ENCODE assay signal across 29 mouse cellular contexts in the genomic region with DNA sequence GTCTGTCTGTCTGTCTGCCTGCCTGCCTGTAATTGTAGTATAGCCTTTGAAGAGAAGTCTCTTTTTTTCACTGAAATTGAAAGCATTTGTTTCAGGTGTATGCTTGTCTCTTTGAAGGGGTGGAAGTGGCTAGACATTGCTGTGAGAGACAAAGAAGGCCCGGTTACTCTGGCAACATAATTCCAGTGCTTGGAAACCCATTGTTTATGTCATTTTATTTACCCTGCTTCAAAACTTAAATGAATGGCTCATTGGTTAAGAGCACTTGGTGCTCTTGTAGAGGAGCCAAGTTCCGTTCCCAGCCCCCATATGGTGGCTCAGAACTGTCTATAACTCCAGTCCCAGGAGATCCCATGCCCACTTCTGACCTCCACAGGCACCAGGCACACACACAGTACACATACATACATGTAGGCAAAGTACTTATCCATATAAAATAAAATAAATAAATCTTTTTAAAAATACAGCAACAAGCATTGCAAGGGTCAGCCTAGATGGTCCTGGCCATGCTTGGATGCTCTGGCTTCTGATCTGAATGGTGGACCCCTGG.
DNase-seq lines count a peak whose midpoint lies in the region; ATAC-seq and TF ChIP-seq lines count a peak whose summit lies in the region.
"Had no signal": no experiment of that assay in that cellular context is flagged by ENCODE, and none has a peak within 500 bp of the region (broad histone marks: within the 10 kb centered on the region; RNA-seq: fewer than 3 reads in every experiment).

No protein-coding gene starts in this region.

- TF ChIP-seq CTCF in hindbrain, postnatal 0 days (IDR thresholded peaks at IDR 0.05; ENCODE audit: low read depth), result no peak
- no peak for TF ChIP-seq CTCF in brain, embryonic 14.5 days (IDR thresholded peaks at IDR 0.05; ENCODE audit: borderline replicate concordance, extremely low read depth, insufficient read depth, insufficient read length)
- no peak for TF ChIP-seq CTCF in forebrain, postnatal 0 days (IDR thresholded peaks at IDR 0.05; ENCODE audit: low read depth)
- TF ChIP-seq CTCF in liver, postnatal 0 days (IDR thresholded peaks at IDR 0.05; ENCODE audit: low read depth), result no peak

- H3K4me2 ChIP-seq in hindbrain, postnatal 0 days (ENCODE audit: low read depth, low read length), result no peak overlapping the region
- no peak overlapping the region for H3K4me2 ChIP-seq in hindbrain, embryonic 14.5 days (replicated peaks)
- peak overlapping the region; percentile 15; the same call in 1 of the 2 replicates for H3K4me2 ChIP-seq in forebrain, embryonic 12.5 days
- no peak overlapping the region for H3K4me2 ChIP-seq in forebrain, postnatal 0 days (ENCODE audit: low read depth)
- H3K4me2 ChIP-seq in liver, postnatal 0 days (ENCODE audit: low read depth, low read length), result no peak overlapping the region
- H3K4me2 ChIP-seq: embryonic facial prominence, embryonic 15.5 days; heart, embryonic 11.5 days; liver, embryonic 15.5 days; lung, embryonic 15.5 days; neural tube, embryonic 12.5 days had no signal

- no peak overlapping the region for H3K4me3 ChIP-seq in hindbrain, postnatal 0 days (ENCODE audit: low read length)
- H3K4me3 ChIP-seq in hindbrain, embryonic 14.5 days (replicated peaks; ENCODE audit: low read length), result no peak overlapping the region
- H3K4me3 ChIP-seq in forebrain, embryonic 12.5 days (replicated peaks), result no peak overlapping the region
- H3K4me3 ChIP-seq in forebrain, postnatal 0 days (ENCODE audit: low read depth, low read length), result no peak overlapping the region
- H3K4me3 ChIP-seq in liver, postnatal 0 days (ENCODE audit: low read depth, low read length), result no peak overlapping the region
- H3K4me3 ChIP-seq: embryonic facial prominence, embryonic 10.5 days; embryonic facial prominence, embryonic 15.5 days; liver, embryonic 15.5 days; lung, embryonic 15.5 days; neural tube, embryonic 12.5 days had no signal

- H3K9me3 ChIP-seq in hindbrain, postnatal 0 days (ENCODE audit: low read length), result no peaks in the 10 kb centered on the region
- no peaks in the 10 kb centered on the region for H3K9me3 ChIP-seq in hindbrain, embryonic 14.5 days (ENCODE audit: control insufficient read depth, low read length)
- H3K9me3 ChIP-seq in forebrain, embryonic 12.5 days, result no peaks in the 10 kb centered on the region
- H3K9me3 ChIP-seq in forebrain, postnatal 0 days (ENCODE audit: low read length), result no peaks in the 10 kb centered on the region
- H3K9me3 ChIP-seq in liver, postnatal 0 days (ENCODE audit: low read length), result no peaks in the 10 kb centered on the region
- H3K9me3 ChIP-seq: embryonic facial prominence, embryonic 10.5 days; embryonic facial prominence, embryonic 15.5 days; liver, embryonic 15.5 days; lung, embryonic 15.5 days; neural tube, embryonic 12.5 days had no signal

- H3K9ac ChIP-seq in hindbrain, postnatal 0 days (replicated peaks; ENCODE audit: low read length), result no peak overlapping the region
- no peak overlapping the region for H3K9ac ChIP-seq in hindbrain, embryonic 14.5 days
- no peak overlapping the region for H3K9ac ChIP-seq in forebrain, embryonic 12.5 days
- H3K9ac ChIP-seq in forebrain, postnatal 0 days, result no peak overlapping the region
- no peak overlapping the region for H3K9ac ChIP-seq in liver, postnatal 0 days (replicated peaks)
- H3K9ac ChIP-seq: embryonic facial prominence, embryonic 15.5 days; liver, embryonic 15.5 days; lung, embryonic 15.5 days; neural tube, embryonic 12.5 days had no signal

- no peak for TF ChIP-seq POLR2A in brain, embryonic 14.5 days (IDR thresholded peaks at IDR 0.05; ENCODE audit: borderline replicate concordance, extremely low read depth, insufficient read depth, insufficient read length, poor library complexity, severe bottlenecking)

- ATAC-seq in hindbrain, postnatal 0 days, result no peak
- ATAC-seq in hindbrain, embryonic 14.5 days (ENCODE audit: low FRiP score), result no peak
- ATAC-seq in forebrain, embryonic 12.5 days (ENCODE audit: low FRiP score), result 0 out of 2 replicates have a peak, but pooled peaks have one; percentile 36
- peak; percentile 16; the same call in 1 of the 2 replicates for ATAC-seq in forebrain, postnatal 0 days
- ATAC-seq in liver, postnatal 0 days, result no peak
- ATAC-seq: activated CD4-positive, CD25-positive, alpha-beta regulatory T cell, adult 4 months; CD4-positive, CD25-positive, alpha-beta regulatory T cell, adult 4 months; inflammation-experienced regulatory T-cells, adult 6 months had no signal

- 32% methylated on average over 2 of the region's 2 CpGs for WGBS in hindbrain, postnatal 0 days
- 33% methylated on average over 2 of the region's 2 CpGs for WGBS in hindbrain, embryonic 14.5 days
- WGBS in forebrain, embryonic 12.5 days, result 22% methylated on average over 2 of the region's 2 CpGs
- WGBS in forebrain, postnatal 0 days, result 2% methylated on average over 2 of the region's 2 CpGs
- WGBS in liver, postnatal 0 days (ENCODE audit: insufficient replicate concordance), result 68% methylated on average over 2 of the region's 2 CpGs

- peak; percentile 7 for DNase-seq in hindbrain, postnatal 0 days (ENCODE audit: low spot score)
- DNase-seq in hindbrain, embryonic 14.5 days (ENCODE audit: low spot score), result no peak
- peak; percentile 75 for DNase-seq in brain, embryonic 14.5 days (ENCODE audit: low read depth)
- DNase-seq in forebrain, postnatal 0 days, result peak; percentile 13
- DNase-seq in adrenal gland, adult 2 months, result no peak
- no peak for DNase-seq in liver, postnatal 0 days
- DNase-seq: adrenal gland, postnatal 10 days; cerebellum, adult 11 months; cerebellum, adult 9-11 months; gastrocnemius, postnatal 25 days; heart, adult 11 months; heart, postnatal 4 days; kidney, adult 11 months; kidney, postnatal 14 days; layer of hippocampus, adult 9-11 months; right cerebral cortex, postnatal 4 days; thymus, adult 18-20 months; thymus, postnatal 25 days had no signal

- no peaks in the 10 kb centered on the region for H3K27me3 ChIP-seq in hindbrain, postnatal 0 days (ENCODE audit: insufficient read depth, low read length)
- H3K27me3 ChIP-seq in hindbrain, embryonic 14.5 days (ENCODE audit: control insufficient read depth, insufficient read depth, low read length), result no peaks in the 10 kb centered on the region
- H3K27me3 ChIP-seq in forebrain, embryonic 12.5 days, result no peaks in the 10 kb centered on the region
- H3K27me3 ChIP-seq in forebrain, postnatal 0 days (ENCODE audit: insufficient read depth, low read length), result no peaks in the 10 kb centered on the region
- H3K27me3 ChIP-seq in liver, postnatal 0 days (ENCODE audit: insufficient read depth, low read length), result 0 out of 2 replicates have a peak, but pooled peaks cover 4% of the 10 kb centered on the region
- H3K27me3 ChIP-seq: liver, embryonic 15.5 days; lung, embryonic 15.5 days; neural tube, embryonic 12.5 days had no signal

- peaks cover 10% of the 10 kb centered on the region; the same call in 1 of the 2 replicates for H3K4me1 ChIP-seq in hindbrain, postnatal 0 days (ENCODE audit: insufficient read depth, low read length)
- H3K4me1 ChIP-seq in hindbrain, embryonic 14.5 days (replicated peaks; ENCODE audit: control insufficient read depth, insufficient read depth, low read length), result peaks cover 17% of the 10 kb centered on the region; the same call in 1 of the 2 replicates
- peaks cover 30% of the 10 kb centered on the region for H3K4me1 ChIP-seq in forebrain, embryonic 12.5 days
- peaks cover 8% of the 10 kb centered on the region; the same call in 1 of the 2 replicates for H3K4me1 ChIP-seq in forebrain, postnatal 0 days (ENCODE audit: insufficient read depth)
- no peaks in the 10 kb centered on the region for H3K4me1 ChIP-seq in liver, postnatal 0 days (ENCODE audit: insufficient read depth)
- H3K4me1 ChIP-seq: liver, embryonic 15.5 days had no signal

- no peaks in the 10 kb centered on the region for H3K36me3 ChIP-seq in hindbrain, postnatal 0 days (ENCODE audit: insufficient read depth, low read length)
- no peaks in the 10 kb centered on the region for H3K36me3 ChIP-seq in hindbrain, embryonic 14.5 days (replicated peaks; ENCODE audit: control insufficient read depth, insufficient read depth)
- no peaks in the 10 kb centered on the region for H3K36me3 ChIP-seq in forebrain, embryonic 12.5 days (replicated peaks)
- no peaks in the 10 kb centered on the region for H3K36me3 ChIP-seq in forebrain, postnatal 0 days (ENCODE audit: insufficient read depth)
- H3K36me3 ChIP-seq in liver, postnatal 0 days (replicated peaks; ENCODE audit: insufficient read depth, low read length), result no peaks in the 10 kb centered on the region
- H3K36me3 ChIP-seq: embryonic facial prominence, embryonic 10.5 days; embryonic facial prominence, embryonic 15.5 days; liver, embryonic 15.5 days; lung, embryonic 15.5 days; neural tube, embryonic 12.5 days had no signal

- no peak for TF ChIP-seq EP300 in liver, postnatal 0 days (IDR thresholded peaks at IDR 0.05; ENCODE audit: low read depth)

- H3K27ac ChIP-seq in hindbrain, postnatal 0 days, result no peak overlapping the region
- no peak overlapping the region for H3K27ac ChIP-seq in hindbrain, embryonic 14.5 days
- H3K27ac ChIP-seq in forebrain, embryonic 12.5 days, result 0 out of 2 replicates have a peak overlapping the region, but pooled peaks have one; percentile 36
- H3K27ac ChIP-seq in forebrain, postnatal 0 days (ENCODE audit: low read depth, low read length), result no peak overlapping the region
- no peak overlapping the region for H3K27ac ChIP-seq in liver, postnatal 0 days (ENCODE audit: low read depth)
- H3K27ac ChIP-seq: embryonic facial prominence, embryonic 10.5 days; embryonic facial prominence, embryonic 15.5 days; liver, embryonic 15.5 days; lung, embryonic 15.5 days; neural tube, embryonic 12.5 days; stomach, postnatal 0 days had no signal

Comparison
In these comparisons a context has a peak if more than half of its experiments do, and no peak if none do; other contexts are left out.
1. DNase-seq: peak in hindbrain, postnatal 0 days (single experiment), brain, embryonic 14.5 days (single experiment) and forebrain, postnatal 0 days (single experiment); none in hindbrain, embryonic 14.5 days (single experiment), adrenal gland, adult 2 months (single experiment) and liver, postnatal 0 days (single experiment).
2. ATAC-seq: peak in forebrain, embryonic 12.5 days (single experiment) and forebrain, postnatal 0 days (single experiment); none in hindbrain, postnatal 0 days (single experiment), hindbrain, embryonic 14.5 days (single experiment) and liver, postnatal 0 days (single experiment).